Mouse (Mus musculus): ENCODE measurements around the gene Slit3. TPM values are rescaled to one million over a fixed set of nuclear protein-coding genes. Genes with fewer than 3 reads are reported as not detected.

Slit3 gene
- polyA plus RNA-seq, 1 experiment from 2014 or later, result 7.4 TPM

- Histone ChIP-seq H3K4me2 (ENCODE audit: low read depth, low read length, severe bottlenecking) (no peak overlapping the region), H3K4me1 (replicated peaks; ENCODE audit: control insufficient read depth, insufficient read depth, low read length) (peaks cover 6% of the 10 kb centered on the region; the same call in 1 of the 2 replicates), H3K9ac (ENCODE audit: low read length) (no peak overlapping the region), H3K4me3 (ENCODE audit: low read depth, low read length) (no peak overlapping the region), H3K27me3 (ENCODE audit: control insufficient read depth, insufficient read depth, low read length) (peaks cover 2% of the 10 kb centered on the region; the same call in 1 of the 2 replicates), H3K27ac (ENCODE audit: low read depth, low read length) (no peak overlapping the region), H3K36me3 (ENCODE audit: control insufficient read depth, insufficient read depth, low read length) (no peaks in the 10 kb centered on the region), H3K9me3 (ENCODE audit: control insufficient read depth, low read length) (no peaks in the 10 kb centered on the region; the same call in 1 of the 2 replicates)
- 92% methylated on average over 9 of the region's 9 CpGs for WGBS
- no peak for DNase-seq (ENCODE audit: low spot score)
- ATAC-seq (replicated peaks; ENCODE audit: low FRiP score), result no peak
These were observed 360.8 kb downstream of the Slit3 start for GRCm38 (mm10) chr11:35481611-35482363.

- peaks cover 2% of the 10 kb centered on the region; the same call in 1 of the 2 replicates for H3K27me3 ChIP-seq (ENCODE audit: control insufficient read depth, insufficient read depth, low read length)
- no peak for ATAC-seq (replicated peaks; ENCODE audit: low FRiP score)
These were observed 366.9 kb downstream of the Slit3 start for GRCm38 (mm10) chr11:35487966-35488365.

GRCm38 (mm10) chr11:35491701-35492100, 370.7 kb downstream of the Slit3 start:
- H3K27me3 ChIP-seq (ENCODE audit: control insufficient read depth, insufficient read depth, low read length), result no peaks in the 10 kb centered on the region; the same call in 1 of the 2 replicates
- peaks cover 2% of the 10 kb centered on the region; the same call in 1 of the 2 replicates for H3K4me1 ChIP-seq (replicated peaks; ENCODE audit: control insufficient read depth, insufficient read depth, low read length)
- H3K4me3 ChIP-seq (ENCODE audit: low read depth, low read length), result no peak overlapping the region
- ATAC-seq (replicated peaks; ENCODE audit: low FRiP score), result no peak
- no peak for DNase-seq (ENCODE audit: low spot score)
- H3K9me3 ChIP-seq (ENCODE audit: control insufficient read depth, low read length), result no peaks in the 10 kb centered on the region
- H3K9ac ChIP-seq (ENCODE audit: low read length), result no peak overlapping the region
- H3K27ac ChIP-seq (ENCODE audit: low read depth, low read length), result no peak overlapping the region
- WGBS, result 81% methylated on average over 5 of the region's 5 CpGs
- H3K36me3 ChIP-seq (ENCODE audit: control insufficient read depth, insufficient read depth, low read length), result no peaks in the 10 kb centered on the region
- no peak overlapping the region for H3K4me2 ChIP-seq (ENCODE audit: low read depth, low read length, severe bottlenecking)

More at GRCm38 (mm10) chr11:35487966-35488365, 366.9 kb downstream of the Slit3 start:
- H3K27ac ChIP-seq (ENCODE audit: low read depth, low read length), result no peak overlapping the region
- peaks cover 8% of the 10 kb centered on the region; the same call in 1 of the 2 replicates for H3K4me1 ChIP-seq (replicated peaks; ENCODE audit: control insufficient read depth, insufficient read depth, low read length)
- no peak overlapping the region for H3K9ac ChIP-seq (ENCODE audit: low read length)
- no peaks in the 10 kb centered on the region for H3K9me3 ChIP-seq (ENCODE audit: control insufficient read depth, low read length)
- H3K36me3 ChIP-seq (ENCODE audit: control insufficient read depth, insufficient read depth, low read length), result no peaks in the 10 kb centered on the region
- no peak overlapping the region for H3K4me2 ChIP-seq (ENCODE audit: low read depth, low read length, severe bottlenecking)
- 68% methylated on average over 5 of the region's 5 CpGs for WGBS
- no peak overlapping the region for H3K4me3 ChIP-seq (ENCODE audit: low read depth, low read length)
- DNase-seq (ENCODE audit: low spot score), result no peak

GRCm38 (mm10) chr11:35496874-35497273, 375.9 kb downstream of the Slit3 start:
- Histone ChIP-seq H3K9ac (ENCODE audit: low read length) (no peak overlapping the region), H3K27ac (ENCODE audit: low read depth, low read length) (no peak overlapping the region), H3K4me3 (ENCODE audit: low read depth, low read length) (no peak overlapping the region), H3K4me1 (replicated peaks; ENCODE audit: control insufficient read depth, insufficient read depth, low read length) (peaks cover 6% of the 10 kb centered on the region; the same call in 1 of the 2 replicates), H3K4me2 (ENCODE audit: low read depth, low read length, severe bottlenecking) (no peak overlapping the region), H3K9me3 (ENCODE audit: control insufficient read depth, low read length) (no peaks in the 10 kb centered on the region), H3K27me3 (ENCODE audit: control insufficient read depth, insufficient read depth, low read length) (peaks cover 7% of the 10 kb centered on the region), H3K36me3 (ENCODE audit: control insufficient read depth, insufficient read depth, low read length) (no peaks in the 10 kb centered on the region)
- ATAC-seq (replicated peaks; ENCODE audit: low FRiP score) (no peak), DNase-seq (ENCODE audit: low spot score) (no peak)
- 70% methylated on average over 10 of the region's 10 CpGs for WGBS

GRCm38 (mm10) chr11:35497961-35498360, 376.9 kb downstream of the Slit3 start:
- no peaks in the 10 kb centered on the region for H3K36me3 ChIP-seq (ENCODE audit: control insufficient read depth, insufficient read depth, low read length)
- H3K4me2 ChIP-seq (ENCODE audit: low read depth, low read length, severe bottlenecking), result no peak overlapping the region
- WGBS, result 18% methylated on average over 8 of the region's 8 CpGs
- no peaks in the 10 kb centered on the region for H3K9me3 ChIP-seq (ENCODE audit: control insufficient read depth, low read length)
- ATAC-seq (replicated peaks; ENCODE audit: low FRiP score), result no peak
- peaks cover 12% of the 10 kb centered on the region; the same call in 1 of the 2 replicates for H3K4me1 ChIP-seq (replicated peaks; ENCODE audit: control insufficient read depth, insufficient read depth, low read length)
- no peak overlapping the region for H3K27ac ChIP-seq (ENCODE audit: low read depth, low read length)
- no peak overlapping the region for H3K9ac ChIP-seq (ENCODE audit: low read length)
- no peak overlapping the region for H3K4me3 ChIP-seq (ENCODE audit: low read depth, low read length)
- peaks cover 7% of the 10 kb centered on the region for H3K27me3 ChIP-seq (ENCODE audit: control insufficient read depth, insufficient read depth, low read length)
- no peak for DNase-seq (ENCODE audit: low spot score)

- no peak for ATAC-seq (replicated peaks; ENCODE audit: low FRiP score)
- Histone ChIP-seq H3K4me1 (replicated peaks; ENCODE audit: control insufficient read depth, insufficient read depth, low read length) (peaks cover 16% of the 10 kb centered on the region; the same call in 1 of the 2 replicates), H3K9me3 (ENCODE audit: control insufficient read depth, low read length) (no peaks in the 10 kb centered on the region), H3K4me3 (ENCODE audit: low read depth, low read length) (no peak overlapping the region), H3K27ac (ENCODE audit: low read depth, low read length) (no peak overlapping the region), H3K27me3 (ENCODE audit: control insufficient read depth, insufficient read depth, low read length) (peaks cover 6% of the 10 kb centered on the region), H3K4me2 (ENCODE audit: low read depth, low read length, severe bottlenecking) (no peak overlapping the region), H3K36me3 (ENCODE audit: control insufficient read depth, insufficient read depth, low read length) (no peaks in the 10 kb centered on the region), H3K9ac (ENCODE audit: low read length) (no peak overlapping the region)
- 5% methylated on average over 3 of the region's 3 CpGs for WGBS
- DNase-seq (ENCODE audit: low spot score), result no peak
These were observed 381.1 kb downstream of the Slit3 start for GRCm38 (mm10) chr11:35502128-35502527.

- Histone ChIP-seq H3K4me2 (ENCODE audit: low read depth, low read length, severe bottlenecking) (no peak overlapping the region), H3K9ac (ENCODE audit: low read length) (no peak overlapping the region), H3K27me3 (ENCODE audit: control insufficient read depth, insufficient read depth, low read length) (peaks cover 2% of the 10 kb centered on the region; the same call in 1 of the 2 replicates), H3K27ac (ENCODE audit: low read depth, low read length) (no peak overlapping the region), H3K4me1 (replicated peaks; ENCODE audit: control insufficient read depth, insufficient read depth, low read length) (peaks cover 14% of the 10 kb centered on the region; the same call in 1 of the 2 replicates), H3K9me3 (ENCODE audit: control insufficient read depth, low read length) (no peaks in the 10 kb centered on the region), H3K36me3 (ENCODE audit: control insufficient read depth, insufficient read depth, low read length) (no peaks in the 10 kb centered on the region), H3K4me3 (ENCODE audit: low read depth, low read length) (no peak overlapping the region)
- 20% methylated on average over 5 of the region's 5 CpGs for WGBS
- no peak; the same call in 1 of the 2 replicates for ATAC-seq (replicated peaks; ENCODE audit: low FRiP score)
- DNase-seq (ENCODE audit: low spot score), result peak; percentile 51
These were observed 383.0 kb downstream of the Slit3 start for GRCm38 (mm10) chr11:35504051-35504450.

- Histone ChIP-seq H3K27ac (ENCODE audit: low read depth, low read length) (no peak overlapping the region), H3K4me2 (ENCODE audit: low read depth, low read length, severe bottlenecking) (no peak overlapping the region), H3K4me3 (ENCODE audit: low read depth, low read length) (no peak overlapping the region), H3K9ac (ENCODE audit: low read length) (no peak overlapping the region), H3K36me3 (ENCODE audit: control insufficient read depth, insufficient read depth, low read length) (no peaks in the 10 kb centered on the region), H3K4me1 (replicated peaks; ENCODE audit: control insufficient read depth, insufficient read depth, low read length) (peaks cover 16% of the 10 kb centered on the region; the same call in 1 of the 2 replicates), H3K9me3 (ENCODE audit: control insufficient read depth, low read length) (no peaks in the 10 kb centered on the region), H3K27me3 (ENCODE audit: control insufficient read depth, insufficient read depth, low read length) (peaks cover 2% of the 10 kb centered on the region; the same call in 1 of the 2 replicates)
- ATAC-seq (replicated peaks; ENCODE audit: low FRiP score) (no peak), DNase-seq (ENCODE audit: low spot score) (no peak)
- 33% methylated on average over 8 of the region's 8 CpGs for WGBS
These were observed 383.9 kb downstream of the Slit3 start for GRCm38 (mm10) chr11:35504916-35505315.
